Mouse (Mus musculus): ENCODE results near the gene Soga1.

GRCm38 (mm10) chr2:157104454-157104853 lies 25.4 kb upstream of the Soga1 start:
- TF ChIP-seq TAL1 (conservative IDR thresholded peaks at IDR 0.05; ENCODE audit: low read depth, low read length) (no peak), CTCF (IDR thresholded peaks at IDR 0.05; ENCODE audit: low read depth, low read length) (no peak), GATA1 (IDR thresholded peaks at IDR 0.05; ENCODE audit: borderline replicate concordance, low read length) (no peak), POLR2AphosphoS5 (IDR thresholded peaks at IDR 0.05; ENCODE audit: insufficient replicate concordance, low read depth, low read length) (no peak)
